Mouse (Mus musculus): ENCODE measurements around the gene Haus7.

GRCm38 (mm10) chrX:73412767-73413166, 46.1 kb downstream of the Haus7 start:
- no peak for TF ChIP-seq CTCF (IDR thresholded peaks at IDR 0.05; ENCODE audit: insufficient read depth, low read length)
- TF ChIP-seq POLR2A (IDR thresholded peaks at IDR 0.05; ENCODE audit: borderline replicate concordance, extremely low read depth, low read depth, low read length) = no peak

Measured in lung, adult 2 months (tissue).